Comparison of ENCODE assay signal across 21 mouse cellular contexts in genomic region chr6:108883826-108884225, GRCm38 (mm10). TPM values are rescaled to one million over a fixed set of nuclear protein-coding genes. Genes with fewer than 3 reads are reported as not detected.
DNase-seq lines count a peak whose midpoint lies in the region; ATAC-seq and TF ChIP-seq lines count a peak whose summit lies in the region.
"Had no signal": no experiment of that assay in that cellular context is flagged by ENCODE, and none has a peak within 500 bp of the region (broad histone marks: within the 10 kb centered on the region; RNA-seq: fewer than 3 reads in every experiment).

No protein-coding gene starts in this region.

- no peak for TF ChIP-seq CTCF in kidney, adult 2 months (conservative IDR thresholded peaks at IDR 0.05; ENCODE audit: insufficient read depth, insufficient read length, low read depth, low read length)

- H3K9me3 ChIP-seq in kidney, embryonic 15.5 days (replicated peaks): 0 out of 2 replicates have a peak, but pooled peaks cover 4% of the 10 kb centered on the region

- no peak overlapping the region for H3K9ac ChIP-seq in kidney, embryonic 15.5 days
- H3K9ac ChIP-seq: embryonic facial prominence, embryonic 13.5 days; embryonic facial prominence, embryonic 15.5 days; forebrain, embryonic 12.5 days had no signal

- no peak for TF ChIP-seq POLR2A in kidney, adult 2 months (IDR thresholded peaks at IDR 0.05; ENCODE audit: low read depth, low read length)

- H3K27ac ChIP-seq in kidney, adult 2 months (ENCODE audit: insufficient read depth, low read depth, low read length): peak overlapping the region; percentile 79
- no peak overlapping the region; the same call in 1 of the 2 replicates for H3K27ac ChIP-seq in kidney, embryonic 15.5 days
- H3K27ac ChIP-seq: embryonic facial prominence, embryonic 13.5 days; embryonic facial prominence, embryonic 15.5 days; forebrain, embryonic 10.5 days; forebrain, embryonic 12.5 days had no signal

- no peak overlapping the region for H3K4me2 ChIP-seq in kidney, embryonic 15.5 days
- H3K4me2 ChIP-seq: embryonic facial prominence, embryonic 13.5 days; embryonic facial prominence, embryonic 15.5 days; forebrain, embryonic 12.5 days had no signal

- no peaks in the 10 kb centered on the region for H3K36me3 ChIP-seq in kidney, adult 2 months (ENCODE audit: control insufficient read depth, insufficient read depth, low read length)
- no peaks in the 10 kb centered on the region for H3K36me3 ChIP-seq in kidney, embryonic 15.5 days
- H3K36me3 ChIP-seq: embryonic facial prominence, embryonic 13.5 days; embryonic facial prominence, embryonic 15.5 days; forebrain, embryonic 10.5 days; forebrain, embryonic 12.5 days had no signal

- DNase-seq in kidney, adult 2 months: peak; percentile 72
- peak; percentile 73 for DNase-seq in kidney, adult 9 months
- DNase-seq in kidney, postnatal 14 days: no peak
- DNase-seq: adrenal gland, adult 2 months; adrenal gland, postnatal 10 days; adrenal gland, postnatal 25 days; cerebellum, adult 11 months; cerebellum, adult 18-20 months; cerebellum, adult 8-10 months; cerebellum, adult 9-11 months; cerebellum, postnatal 14 days; cerebellum, postnatal 36 days; embryo, embryonic 11 days had no signal

- ATAC-seq in kidney, embryonic 15.5 days (replicated peaks; ENCODE audit: low FRiP score): no peak
- ATAC-seq: forebrain, embryonic 14.5 days; forebrain, embryonic 16.5 days had no signal

- peak overlapping the region; percentile 31; the same call in 1 of the 2 replicates for H3K4me3 ChIP-seq in kidney, adult 2 months (ENCODE audit: insufficient read depth, low read depth, low read length)
- H3K4me3 ChIP-seq in kidney, embryonic 15.5 days (replicated peaks): no peak overlapping the region
- H3K4me3 ChIP-seq: embryonic facial prominence, embryonic 13.5 days; embryonic facial prominence, embryonic 15.5 days; erythroblast, embryonic 14.5 days; forebrain, embryonic 10.5 days; forebrain, embryonic 12.5 days had no signal

- H3K4me1 ChIP-seq in kidney, adult 2 months (ENCODE audit: control insufficient read depth, insufficient read depth, low read length): peaks cover 26% of the 10 kb centered on the region
- peaks cover 4% of the 10 kb centered on the region; the same call in 1 of the 2 replicates for H3K4me1 ChIP-seq in kidney, embryonic 15.5 days
- H3K4me1 ChIP-seq: embryonic facial prominence, embryonic 13.5 days; embryonic facial prominence, embryonic 15.5 days; forebrain, embryonic 10.5 days; forebrain, embryonic 12.5 days had no signal

- 48% methylated on average over 2 of the region's 2 CpGs for WGBS in kidney, adult 2 months
- WGBS in kidney, embryonic 15.5 days: 77% methylated on average over 2 of the region's 2 CpGs

- no peaks in the 10 kb centered on the region for H3K27me3 ChIP-seq in kidney, adult 2 months (replicated peaks; ENCODE audit: control insufficient read depth, insufficient read depth, low read length)
- H3K27me3 ChIP-seq in kidney, embryonic 15.5 days: no peaks in the 10 kb centered on the region
- H3K27me3 ChIP-seq: embryonic facial prominence, embryonic 13.5 days; embryonic facial prominence, embryonic 15.5 days; forebrain, embryonic 12.5 days had no signal

RNA-seq across cellular contexts. Expression of gene Edem1, which starts 55.4 kb away (rescaled TPM):
- polyA plus RNA-seq in kidney, adult 2 months (2012; rRNA removed): 17.8 and 18.4 TPM in 2 replicates
- 25.1 TPM in 2 replicates for polyA plus RNA-seq in kidney, embryonic 15.5 days (2015; fragmentation: Nextera tagmentation; extraction: Ambion mirVana)
